Mouse (Mus musculus) right cerebral cortex, postnatal 36 days (tissue): Measurements from ENCODE around the gene Snap25.

Source experiments
- DNase-seq, 2 experiments: peaks; one replicate each; pipeline ENCODE4 v3.0.0; 2022; ENCODE audit warnings: low spot score in 2 of 2, mixed read lengths in 1 of 2

Snap25 gene

DNA sequence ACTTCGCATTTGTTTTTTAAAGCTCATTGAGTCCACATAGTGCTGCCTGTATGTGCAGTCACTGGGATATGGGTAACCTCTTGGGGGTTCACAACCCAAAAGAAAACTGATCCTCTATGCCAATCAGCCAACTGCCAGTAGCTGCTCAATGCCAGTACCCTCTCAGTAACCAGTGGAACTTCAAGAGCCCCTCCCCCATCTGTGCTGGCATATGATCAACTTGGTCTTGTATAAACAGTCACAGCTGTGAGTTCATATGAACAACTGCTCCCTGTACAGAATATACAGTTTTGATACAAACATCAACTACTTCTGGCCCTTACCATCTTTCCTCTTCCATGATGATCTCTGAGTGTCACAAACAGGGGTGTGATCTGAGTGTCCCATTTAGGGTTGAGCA, 98.1 kb downstream of the Snap25 start:
- DNase-seq = no peak

DNA sequence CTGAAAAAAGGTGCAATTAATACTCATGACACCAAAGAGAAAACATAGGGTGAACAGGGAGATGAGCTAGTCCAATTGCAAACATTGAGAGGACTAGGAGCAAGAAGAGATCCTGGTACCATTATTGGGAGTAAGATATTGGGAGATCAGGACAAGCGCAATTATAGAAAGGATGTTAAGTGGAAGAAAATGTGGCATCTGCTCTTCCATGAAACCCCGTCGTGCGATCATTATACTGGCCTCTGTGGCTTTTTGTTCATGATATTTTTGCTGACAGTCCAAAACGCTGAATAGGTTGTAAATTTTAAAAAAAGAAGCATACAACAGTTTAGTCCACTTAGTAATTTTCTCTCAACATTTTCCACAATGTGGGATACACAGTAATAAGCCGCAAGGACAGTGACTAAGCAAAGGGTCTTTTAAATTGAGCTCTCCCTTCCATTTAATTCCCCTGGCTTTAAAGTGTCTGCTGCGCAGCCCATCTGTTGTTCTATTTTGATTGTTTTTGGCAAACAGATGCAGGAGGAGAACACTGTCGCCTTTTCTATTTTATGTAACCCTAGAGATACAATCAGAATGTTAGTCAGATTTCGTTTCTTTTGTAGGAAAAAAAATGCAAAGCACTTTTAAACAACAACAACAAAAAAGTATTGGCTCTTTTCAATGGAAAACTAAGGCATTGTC, 103.6 kb downstream of the Snap25 start:
- no peak for DNase-seq

DNA sequence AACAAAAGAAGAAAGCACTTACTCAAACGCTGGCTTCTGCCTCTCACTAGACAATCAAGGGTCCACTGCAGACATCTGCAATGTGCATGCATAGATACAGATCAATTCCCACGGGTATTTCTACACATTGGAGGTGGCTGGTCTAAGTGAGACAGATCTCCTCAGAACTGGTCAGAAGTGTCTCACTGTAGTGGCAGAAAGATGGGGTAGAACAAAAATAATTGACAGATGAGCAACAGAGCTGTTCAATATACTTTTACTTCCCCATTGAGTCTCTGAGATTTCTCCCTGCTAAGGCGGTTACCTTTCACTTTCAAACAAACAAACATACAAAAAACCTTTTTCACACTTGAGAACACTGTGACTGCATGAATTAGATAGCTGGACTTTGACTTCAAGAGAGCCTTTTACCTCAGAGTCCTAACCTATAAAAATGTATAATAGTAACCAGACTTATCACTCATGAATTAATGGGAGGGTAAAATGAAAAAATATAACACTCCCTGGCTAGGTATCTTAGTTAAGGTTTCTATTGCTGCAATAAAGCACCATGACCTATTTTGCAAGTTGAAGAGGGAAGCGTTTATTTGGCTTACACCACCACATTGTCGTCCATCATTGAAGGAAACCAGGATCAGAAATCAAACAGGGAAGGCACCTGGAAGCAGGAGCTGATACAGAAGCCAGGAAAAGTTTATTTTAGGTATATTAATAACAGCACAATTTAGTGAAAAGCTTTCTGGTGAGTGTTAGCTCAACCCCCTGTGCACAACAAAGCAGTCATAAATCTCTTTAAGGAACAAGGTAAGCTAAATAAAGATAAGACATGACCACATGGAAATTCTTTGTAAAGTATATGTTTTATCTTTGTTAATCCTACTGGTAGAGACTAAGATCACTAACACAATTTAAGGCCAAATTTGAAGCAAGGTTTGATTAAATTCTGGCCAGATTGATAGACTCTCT, 110.8 kb downstream of the Snap25 start:
- no peak for DNase-seq

DNA sequence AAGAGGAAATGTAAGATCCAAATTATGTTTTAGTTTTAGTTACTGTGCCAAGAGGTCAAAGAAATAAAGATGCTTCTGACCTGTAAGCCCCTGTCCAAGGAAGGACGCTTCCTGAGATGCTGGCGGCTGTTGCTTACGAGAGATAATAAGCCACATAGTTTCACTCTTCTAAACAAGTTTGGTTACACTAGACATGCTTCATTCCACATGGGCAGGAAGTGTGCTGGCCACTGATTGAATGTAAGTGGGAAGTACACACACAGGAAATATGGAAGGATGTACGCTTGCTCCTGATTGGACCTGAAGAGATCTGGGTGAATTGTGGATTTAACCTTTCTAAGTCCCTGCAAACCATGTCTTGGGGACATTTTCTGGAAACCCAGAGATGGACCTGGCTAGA, 114.4 kb downstream of the Snap25 start:
- no peak for DNase-seq
